Mouse (Mus musculus) megakaryocyte, embryonic 14.5 days (primary cell): ENCODE data around the gene Ryr1.

ENCODE experiments used
- FLI1 ChIP-seq: IDR thresholded peaks from 2 replicates; pipeline ENCODE4 v1.6.1; 2012; ENCODE audit warnings: low read length, inconsistent platforms, mixed read lengths
- GATA1 ChIP-seq: IDR thresholded peaks from 3 replicates; pipeline ENCODE4 v1.6.1; 2012; ENCODE audit warnings: mixed read lengths, low read length, inconsistent platforms, borderline replicate concordance

DNA sequence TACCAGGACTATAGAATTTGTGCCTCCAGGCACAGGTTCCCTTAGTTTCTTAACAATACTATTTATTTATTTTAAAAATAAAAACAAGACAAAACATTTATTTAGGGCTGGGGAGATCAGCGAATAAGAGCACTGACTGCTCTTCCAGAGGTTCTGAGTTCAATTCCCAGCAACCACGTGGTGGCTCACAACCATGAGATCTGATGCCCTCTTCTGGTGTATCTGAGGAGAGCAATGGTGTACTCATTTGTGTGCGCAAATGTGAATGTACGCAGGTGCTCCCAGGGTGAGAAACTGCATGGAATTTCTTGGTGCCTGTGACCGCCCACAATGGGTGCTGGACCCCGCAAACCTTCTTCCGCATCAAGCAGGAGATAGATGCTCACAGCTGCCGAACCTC, 152.0 kb downstream of the Ryr1 start:
- TF ChIP-seq GATA1 (no peak), FLI1 (no peak)
